ENCODE assay signal across 9 mouse cellular contexts in genomic region chr17:6269876-6270831, GRCm38 (mm10). TPM values are rescaled to one million over a fixed set of nuclear protein-coding genes. Genes with fewer than 3 reads are reported as not detected.
DNase-seq lines count a peak whose midpoint lies in the region; ATAC-seq and TF ChIP-seq lines count a peak whose summit lies in the region.
"Not testable (repeated sequence)": the region's sequence is repeated elsewhere in the genome, so short reads cannot be mapped to it uniquely, and the experiment has no call there.
"Had no signal": no experiment of that assay in that cellular context is flagged by ENCODE, and none has a peak within 500 bp of the region (broad histone marks: within the 10 kb centered on the region; RNA-seq: fewer than 3 reads in every experiment).

No protein-coding gene starts in this region.

- not testable (repeated sequence) for TF ChIP-seq RAD21 in CH12.LX (IDR thresholded peaks at IDR 0.05; ENCODE audit: low read depth, low read length)

- intact Hi-C loops in heart, postnatal 10 days (cut with DNase I), result not testable (repeated sequence)

- DNase-seq in CH12.LX (ENCODE audit: extremely low read depth); liver, embryonic 14.5 days (ENCODE audit: low read depth in 3 of 3, low spot score in 3 of 3): not testable (repeated sequence)
- DNase-seq in cerebellum, adult 18-20 months, result peak; percentile 22 to 45
- DNase-seq in heart, postnatal 10 days, result peak; percentile 48 to 51
- DNase-seq in midbrain, postnatal 0 days (ENCODE audit: low spot score), result peak; percentile 1

- not testable (repeated sequence) for H3K79me2 ChIP-seq in CH12.LX (replicated peaks; ENCODE audit: control insufficient read depth, extremely low read depth, insufficient read depth, poor library complexity, severe bottlenecking)

- dilution Hi-C loops in CH12.LX (cut with MboI; ENCODE audit: extremely low pct_ligation_motif_present, extremely low pct_unique_long_range_greater_than_20kb, low sequenced_read_pairs), result not testable (repeated sequence)

- peak overlapping the region; percentile 95 for H3K4me2 ChIP-seq in CH12.LX (ENCODE audit: insufficient read depth, low read depth, poor library complexity, severe bottlenecking)
- peak overlapping the region; percentile 66 for H3K4me2 ChIP-seq in forebrain, embryonic 13.5 days
- H3K4me2 ChIP-seq in kidney, embryonic 15.5 days, result peak overlapping the region; percentile 70
- H3K4me2 ChIP-seq in liver, embryonic 14.5 days (ENCODE audit: low read depth), result peak overlapping the region; percentile 56
- peak overlapping the region; percentile 49 for H3K4me2 ChIP-seq in midbrain, postnatal 0 days (ENCODE audit: low read depth, low read length, poor library complexity, severe bottlenecking)
- peak overlapping the region; percentile 56 for H3K4me2 ChIP-seq in stomach, embryonic 16.5 days (ENCODE audit: low read depth, low read length)

- not testable (repeated sequence) for H3K4me1 ChIP-seq in CH12.LX (ENCODE audit: control insufficient read depth in 1 of 2, insufficient read depth in 2 of 2); forebrain, embryonic 13.5 days; kidney, embryonic 15.5 days; liver, embryonic 14.5 days (replicated peaks; ENCODE audit: control insufficient read depth in 2 of 2, insufficient read depth in 2 of 2, low read length in 1 of 2); midbrain, postnatal 0 days (ENCODE audit: insufficient read depth, low read length); stomach, embryonic 16.5 days (ENCODE audit: control insufficient read depth, insufficient read depth, low read length)

- H3K9me3 ChIP-seq in CH12.LX (replicated peaks; ENCODE audit: low read length); forebrain, embryonic 13.5 days (replicated peaks); kidney, embryonic 15.5 days (replicated peaks); liver, embryonic 14.5 days (ENCODE audit: control insufficient read depth, low read length); midbrain, postnatal 0 days (ENCODE audit: low read length); stomach, embryonic 16.5 days (replicated peaks; ENCODE audit: control insufficient read depth, low read length): not testable (repeated sequence)

- not testable (repeated sequence) for TF ChIP-seq EP300 in CH12.LX (IDR thresholded peaks at IDR 0.05; ENCODE audit: low read length); liver, embryonic 14.5 days (IDR thresholded peaks at IDR 0.05; ENCODE audit: low read depth)

- peak overlapping the region in 2 of 3 experiments; percentile 34 to 52 for H3K4me3 ChIP-seq in CH12.LX (replicated peaks in 1 of 3; ENCODE audit: low read depth in 2 of 3, low read length in 2 of 3, poor library complexity in 1 of 3)
- H3K4me3 ChIP-seq in forebrain, embryonic 13.5 days, result peak overlapping the region; percentile 48
- peak overlapping the region; percentile 54 for H3K4me3 ChIP-seq in kidney, embryonic 15.5 days (replicated peaks)
- H3K4me3 ChIP-seq in liver, embryonic 14.5 days (ENCODE audit: insufficient read depth in 1 of 2, low read depth in 2 of 2, low read length in 2 of 2), result peak overlapping the region; percentile 39 to 46
- peak overlapping the region; percentile 45 for H3K4me3 ChIP-seq in midbrain, postnatal 0 days (ENCODE audit: low read depth, low read length)
- peak overlapping the region; percentile 50 for H3K4me3 ChIP-seq in stomach, embryonic 16.5 days (replicated peaks; ENCODE audit: low read length)

- H3K27me3 ChIP-seq in CH12.LX (replicated peaks); forebrain, embryonic 13.5 days; kidney, embryonic 15.5 days; liver, embryonic 14.5 days (ENCODE audit: control insufficient read depth, insufficient read depth, low read length); midbrain, postnatal 0 days (ENCODE audit: insufficient read depth, low read length); stomach, embryonic 16.5 days (ENCODE audit: control insufficient read depth, insufficient read depth, low read length): not testable (repeated sequence)

- in situ Hi-C loops in CH12.LX (cut with MboI; ENCODE audit: low pct_ligation_motif_present, low pct_unique_long_range_greater_than_20kb, low sequenced_read_pairs), result not testable (repeated sequence)

- not testable (repeated sequence) for TF ChIP-seq POLR2A in CH12.LX (IDR thresholded peaks at IDR 0.05; ENCODE audit: low read depth, low read length)

- TF ChIP-seq CTCF in CH12.LX (conservative IDR thresholded peaks at IDR 0.05 in 1 of 2, IDR thresholded peaks at IDR 0.05 in 1 of 2; ENCODE audit: low read depth in 2 of 2, low read length in 2 of 2); liver, embryonic 14.5 days (IDR thresholded peaks at IDR 0.05; ENCODE audit: low read depth); midbrain, postnatal 0 days (IDR thresholded peaks at IDR 0.05): not testable (repeated sequence)

- not testable (repeated sequence) for H3K36me3 ChIP-seq in CH12.LX (replicated peaks in 1 of 2; ENCODE audit: control insufficient read depth in 1 of 2, insufficient read depth in 1 of 2, low read length in 1 of 2); forebrain, embryonic 13.5 days (ENCODE audit: poor library complexity, severe bottlenecking); kidney, embryonic 15.5 days; liver, embryonic 14.5 days (replicated peaks; ENCODE audit: control insufficient read depth, insufficient read depth, low read depth); midbrain, postnatal 0 days (ENCODE audit: insufficient read depth, low read length); stomach, embryonic 16.5 days (ENCODE audit: control insufficient read depth, insufficient read depth, low read length)

- 1% methylated on average over 52 of the region's 84 CpGs for WGBS in forebrain, embryonic 13.5 days
- under 1% methylated on average over 66 of the region's 84 CpGs for WGBS in kidney, embryonic 15.5 days
- WGBS in liver, embryonic 14.5 days (ENCODE audit: insufficient replicate concordance), result under 1% methylated on average over 42 of the region's 84 CpGs
- WGBS in midbrain, postnatal 0 days, result 1% methylated on average over 27 of the region's 84 CpGs
- WGBS in stomach, embryonic 16.5 days, result 2% methylated on average over 55 of the region's 84 CpGs

- peak; percentile 91 for ATAC-seq in forebrain, embryonic 13.5 days
- ATAC-seq in kidney, embryonic 15.5 days (replicated peaks; ENCODE audit: low FRiP score), result peak; percentile 87
- ATAC-seq in liver, embryonic 14.5 days (ENCODE audit: insufficient read depth), result peak; percentile 69
- peak; percentile 77 for ATAC-seq in midbrain, postnatal 0 days (ENCODE audit: low FRiP score)
- peak; percentile 90 for ATAC-seq in stomach, embryonic 16.5 days (ENCODE audit: insufficient read depth, low FRiP score)

- not testable (repeated sequence) for H3K27ac ChIP-seq in CH12.LX (ENCODE audit: insufficient read depth, low read depth); forebrain, embryonic 13.5 days; kidney, embryonic 15.5 days; liver, embryonic 14.5 days; midbrain, postnatal 0 days (ENCODE audit: low read depth, low read length); stomach, embryonic 16.5 days (ENCODE audit: low read length)

- peak overlapping the region; percentile 54 for H3K9ac ChIP-seq in CH12.LX (ENCODE audit: insufficient read depth, low read depth)
- H3K9ac ChIP-seq in forebrain, embryonic 13.5 days, result peak overlapping the region; percentile 64
- peak overlapping the region; percentile 59 for H3K9ac ChIP-seq in kidney, embryonic 15.5 days
- not testable (repeated sequence) for H3K9ac ChIP-seq in liver, embryonic 14.5 days (replicated peaks); midbrain, postnatal 0 days (replicated peaks; ENCODE audit: low read length, poor library complexity, severe bottlenecking)
- peak overlapping the region; percentile 73 for H3K9ac ChIP-seq in stomach, embryonic 16.5 days (ENCODE audit: low read length)

TF ChIP-seq in CH12.LX, 34 proteins besides CTCF, POLR2A, EP300 and RAD21 (continues in another document):
- TF ChIP-seq BHLHE40 (IDR thresholded peaks at IDR 0.05; ENCODE audit: low read depth, low read length), result peak; percentile 65
- TF ChIP-seq ELF1 (IDR thresholded peaks at IDR 0.05; ENCODE audit: low read depth, low read length), result peak; percentile 43; the same call in 1 of the 2 replicates

RNA-seq across cellular contexts. Expression of gene Tmem181a, which starts 13.5 kb away (rescaled TPM):
- total RNA-seq in CH12.LX (2012; rRNA removed), result 5.2 and 7.3 TPM in 2 replicates
- total RNA-seq in CH12.LX (2014; rRNA removed), result 2.5 and 2.6 TPM in 2 replicates
- 4.3 and 5.0 TPM in 2 replicates for polyA plus RNA-seq in CH12.LX (2012; ENCODE audit: insufficient read length, low read depth)
- 23.4 and 28.1 TPM in 2 replicates for polyA plus RNA-seq in forebrain, embryonic 13.5 days (2015; fragmentation: Nextera tagmentation; extraction: Ambion mirVana)
- total RNA-seq in heart, postnatal 10 days (2021), result 10 to 100 TPM; 12.2 to 12.4 TPM
- polyA plus RNA-seq in kidney, embryonic 15.5 days (2015; fragmentation: Nextera tagmentation; extraction: Ambion mirVana), result 12.9 and 14.4 TPM in 2 replicates
- 1.7 and 2.3 TPM in 2 replicates for polyA plus RNA-seq in liver, embryonic 14.5 days (2012; rRNA removed)
- polyA plus RNA-seq in liver, embryonic 14.5 days (2014; fragmentation: Nextera tagmentation; extraction: Ambion mirVana), result 1.8 and 2.5 TPM in 2 replicates
- 83.4 and 94.2 TPM in 2 replicates for total RNA-seq in midbrain, postnatal 0 days (2014; rRNA removed)
- polyA plus RNA-seq in midbrain, postnatal 0 days (2015; fragmentation: Nextera tagmentation; extraction: Ambion mirVana), result 68.0 and 75.7 TPM in 2 replicates
- polyA plus RNA-seq in stomach, embryonic 16.5 days (2015; fragmentation: Nextera tagmentation; extraction: Ambion mirVana), result 23.5 and 25.2 TPM in 2 replicates
- polyA plus RNA-seq: G1E had no signal

RNA-seq across cellular contexts. Expression of gene Dynlt1a, which starts 47.1 kb away (rescaled TPM):
- 11.8 and 14.6 TPM in 2 replicates for total RNA-seq in CH12.LX (2012; rRNA removed)
- total RNA-seq in CH12.LX (2014; rRNA removed), result 33.5 and 38.2 TPM in 2 replicates
- polyA plus RNA-seq in CH12.LX (2012; ENCODE audit: insufficient read length, low read depth), result 21.5 and 22.9 TPM in 2 replicates
- 38.6 and 41.9 TPM in 2 replicates for polyA plus RNA-seq in forebrain, embryonic 13.5 days (2015; fragmentation: Nextera tagmentation; extraction: Ambion mirVana)
- 1 to 10 TPM; 2.3 to 3.3 TPM for total RNA-seq in heart, postnatal 10 days (2021)
- polyA plus RNA-seq in kidney, embryonic 15.5 days (2015; fragmentation: Nextera tagmentation; extraction: Ambion mirVana), result 14.7 and 16.3 TPM in 2 replicates
- 6.5 and 7.2 TPM in 2 replicates for polyA plus RNA-seq in liver, embryonic 14.5 days (2012; rRNA removed)
- 6.0 and 6.4 TPM in 2 replicates for polyA plus RNA-seq in liver, embryonic 14.5 days (2014; fragmentation: Nextera tagmentation; extraction: Ambion mirVana)
- 31.2 and 32.6 TPM in 2 replicates for total RNA-seq in midbrain, postnatal 0 days (2014; rRNA removed)
- 44.0 and 45.0 TPM in 2 replicates for polyA plus RNA-seq in midbrain, postnatal 0 days (2015; fragmentation: Nextera tagmentation; extraction: Ambion mirVana)
- 13.1 and 13.8 TPM in 2 replicates for polyA plus RNA-seq in stomach, embryonic 16.5 days (2015; fragmentation: Nextera tagmentation; extraction: Ambion mirVana)
